Mouse (Mus musculus) liver, postnatal 0 days (tissue): Measurements from ENCODE around the gene Lipa.

Source experiments
- CTCF ChIP-seq: sonication (generic); IDR thresholded peaks from 2 replicates; pipeline ENCODE4 v1.5.1; 2016; ENCODE audit warnings: antibody characterized with exemption, low read depth
- EP300 ChIP-seq: IDR thresholded peaks from 2 replicates; pipeline ENCODE4 v1.6.1; 2016; ENCODE audit warnings: antibody characterized with exemption, low read depth, mild to moderate bottlenecking

DNA sequence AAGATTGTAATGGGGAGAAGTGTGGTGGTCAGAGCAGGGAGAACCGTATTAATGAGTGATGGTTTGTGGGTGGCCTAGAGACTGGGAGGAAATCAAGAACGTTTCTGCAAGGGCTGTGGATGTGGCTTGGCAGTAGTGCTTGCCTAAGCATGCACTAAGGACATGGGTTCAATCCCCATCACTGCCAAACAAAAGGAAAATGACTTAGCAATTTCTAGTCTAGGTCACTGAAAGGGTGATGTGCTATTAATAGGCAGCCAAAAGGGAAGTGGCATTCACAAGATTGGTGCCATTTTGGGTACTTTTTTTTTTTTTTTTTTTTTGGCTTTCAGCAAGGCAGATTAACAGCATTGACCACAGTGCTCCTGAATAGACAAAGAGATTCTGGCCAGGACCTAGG lies 5.9 kb downstream of the Lipa start:
- TF ChIP-seq EP300 (no peak), CTCF (no peak)
